Mouse (Mus musculus): ENCODE measurements around the gene Snx8. TPM values are rescaled to one million over a fixed set of nuclear protein-coding genes. Genes with fewer than 3 reads are reported as not detected.

Gene Snx8
- polyA plus RNA-seq, 1 experiment from 2014 or later = 17.1 TPM

DNA sequence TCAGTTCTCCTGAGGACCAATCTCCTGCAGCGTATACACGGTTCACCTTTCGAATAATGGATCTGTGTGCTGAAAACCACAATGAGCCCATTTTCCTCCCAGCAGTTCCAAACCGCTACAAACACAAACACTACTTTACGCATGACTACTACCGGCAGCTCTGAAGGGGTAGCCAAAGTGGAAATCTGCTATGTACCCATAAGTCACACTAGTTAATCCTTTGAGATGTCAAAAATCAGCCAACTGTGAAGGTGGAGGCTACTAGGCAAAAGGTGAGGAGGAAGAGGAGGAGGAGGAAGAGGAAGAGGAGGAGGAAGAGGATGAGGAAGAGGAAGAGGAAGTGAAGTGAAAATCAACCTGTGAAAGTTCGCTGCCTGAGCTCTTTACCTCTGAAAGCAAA is 1.8 kb downstream of the Snx8 start:
- DNase-seq (ENCODE audit: low spot score) (no peak), ATAC-seq (no peak)
- no peak for TF ChIP-seq CTCF (IDR thresholded peaks at IDR 0.05)
- TF ChIP-seq EP300 (IDR thresholded peaks at IDR 0.05) = no peak
- H3K4me3 ChIP-seq (ENCODE audit: low read depth, low read length) = no peak overlapping the region
- H3K4me2 ChIP-seq (replicated peaks; ENCODE audit: low read depth, low read length) = no peak overlapping the region
- H3K4me1 ChIP-seq (ENCODE audit: insufficient read depth, low read depth, low read length) = peaks cover 11% of the 10 kb centered on the region; the same call in 1 of the 2 replicates
- WGBS = 84% methylated on average over 7 of the region's 7 CpGs
- H3K36me3 ChIP-seq (ENCODE audit: insufficient read depth, low read length) = no peaks in the 10 kb centered on the region
- no peak overlapping the region for H3K9ac ChIP-seq (replicated peaks; ENCODE audit: low read depth)
- no peaks in the 10 kb centered on the region for H3K27me3 ChIP-seq (replicated peaks; ENCODE audit: insufficient read depth, low read length)
- no peak overlapping the region for H3K27ac ChIP-seq (ENCODE audit: low read length)
- no peaks in the 10 kb centered on the region for H3K9me3 ChIP-seq (ENCODE audit: low read length)

DNA sequence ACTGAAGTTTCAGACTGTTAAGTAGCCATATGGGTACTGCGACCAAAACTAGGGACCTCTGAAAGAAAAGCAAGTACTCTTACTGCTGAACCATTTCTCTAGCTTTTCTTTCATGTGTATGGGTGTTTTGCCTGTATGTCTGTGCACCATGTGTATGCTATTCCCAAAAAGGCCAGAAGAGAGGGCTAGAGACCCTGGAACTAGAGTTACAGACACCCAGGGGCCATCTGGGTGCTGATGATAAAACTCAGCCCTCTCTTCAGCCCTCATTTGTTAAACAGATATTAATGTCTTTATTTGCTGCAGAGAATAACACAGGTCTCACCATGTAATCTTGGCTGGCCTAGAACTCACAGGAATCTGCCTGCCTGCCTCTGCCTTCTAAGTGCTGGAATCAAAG is 4.6 kb downstream of the Snx8 start:
- Histone ChIP-seq H3K4me1 (ENCODE audit: insufficient read depth, low read depth, low read length) (peaks cover 11% of the 10 kb centered on the region; the same call in 1 of the 2 replicates), H3K4me2 (replicated peaks; ENCODE audit: low read depth, low read length) (no peak overlapping the region), H3K4me3 (ENCODE audit: low read depth, low read length) (no peak overlapping the region), H3K36me3 (ENCODE audit: insufficient read depth, low read length) (no peaks in the 10 kb centered on the region), H3K9ac (replicated peaks; ENCODE audit: low read depth) (no peak overlapping the region), H3K9me3 (ENCODE audit: low read length) (no peaks in the 10 kb centered on the region), H3K27me3 (replicated peaks; ENCODE audit: insufficient read depth, low read length) (no peaks in the 10 kb centered on the region), H3K27ac (ENCODE audit: low read length) (peak overlapping the region; percentile 49; the same call in 1 of the 2 replicates)
- ATAC-seq = no peak
- TF ChIP-seq EP300 (IDR thresholded peaks at IDR 0.05) = no peak
- TF ChIP-seq CTCF (IDR thresholded peaks at IDR 0.05) = peak; percentile 31; the same call in 1 of the 2 replicates
- no peak for DNase-seq (ENCODE audit: low spot score)
- 83% methylated on average over 1 of the region's 1 CpGs for WGBS

GRCm38 (mm10) chr5:140383559-140383958 is 5.5 kb downstream of the Snx8 start:
- Histone ChIP-seq H3K4me2 (replicated peaks; ENCODE audit: low read depth, low read length) (no peak overlapping the region), H3K27me3 (replicated peaks; ENCODE audit: insufficient read depth, low read length) (no peaks in the 10 kb centered on the region), H3K9me3 (ENCODE audit: low read length) (no peaks in the 10 kb centered on the region), H3K27ac (ENCODE audit: low read length) (peak overlapping the region; percentile 49; the same call in 1 of the 2 replicates), H3K9ac (replicated peaks; ENCODE audit: low read depth) (no peak overlapping the region), H3K4me3 (ENCODE audit: low read depth, low read length) (no peak overlapping the region), H3K36me3 (ENCODE audit: insufficient read depth, low read length) (no peaks in the 10 kb centered on the region), H3K4me1 (ENCODE audit: insufficient read depth, low read depth, low read length) (peaks cover 8% of the 10 kb centered on the region; the same call in 1 of the 2 replicates)
- DNase-seq (ENCODE audit: low spot score) = peak; percentile 66
- whole genome bisulfite sequencing = 20% methylated on average over 7 of the region's 7 CpGs
- TF ChIP-seq EP300 (IDR thresholded peaks at IDR 0.05) = no peak
- no peak for TF ChIP-seq CTCF (IDR thresholded peaks at IDR 0.05)
- ATAC-seq = peak; percentile 80

DNA sequence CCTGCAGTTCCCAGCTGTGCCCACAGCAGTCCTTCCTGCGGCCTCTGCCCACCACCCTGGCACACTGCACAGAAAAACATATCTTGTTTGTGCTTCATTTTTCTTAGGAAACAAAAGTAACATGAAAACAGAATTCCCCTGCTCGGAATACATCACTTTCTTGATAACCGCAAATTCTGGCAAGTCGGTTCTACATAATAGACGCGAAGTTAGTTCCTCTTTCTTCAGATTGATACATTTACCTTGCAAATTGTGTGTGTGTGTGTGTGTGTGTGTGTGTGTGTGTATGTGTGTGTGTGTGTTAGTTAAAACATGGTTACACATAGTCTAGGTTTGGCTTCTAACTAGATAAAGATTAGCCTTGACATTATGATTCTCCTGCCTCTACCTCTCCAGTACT is 6.4 kb downstream of the Snx8 start:
- TF ChIP-seq EP300 (IDR thresholded peaks at IDR 0.05) (no peak), CTCF (IDR thresholded peaks at IDR 0.05) (no peak)
- H3K27ac ChIP-seq (ENCODE audit: low read length) = no peak overlapping the region
- H3K4me3 ChIP-seq (ENCODE audit: low read depth, low read length) = no peak overlapping the region
- WGBS = 85% methylated on average over 6 of the region's 6 CpGs
- no peaks in the 10 kb centered on the region for H3K27me3 ChIP-seq (replicated peaks; ENCODE audit: insufficient read depth, low read length)
- ATAC-seq (no peak), DNase-seq (ENCODE audit: low spot score) (no peak)
- no peak overlapping the region for H3K9ac ChIP-seq (replicated peaks; ENCODE audit: low read depth)
- no peaks in the 10 kb centered on the region for H3K4me1 ChIP-seq (ENCODE audit: insufficient read depth, low read depth, low read length)
- H3K4me2 ChIP-seq (replicated peaks; ENCODE audit: low read depth, low read length) = no peak overlapping the region
- no peaks in the 10 kb centered on the region for H3K9me3 ChIP-seq (ENCODE audit: low read length)
- no peaks in the 10 kb centered on the region for H3K36me3 ChIP-seq (ENCODE audit: insufficient read depth, low read length)

DNA sequence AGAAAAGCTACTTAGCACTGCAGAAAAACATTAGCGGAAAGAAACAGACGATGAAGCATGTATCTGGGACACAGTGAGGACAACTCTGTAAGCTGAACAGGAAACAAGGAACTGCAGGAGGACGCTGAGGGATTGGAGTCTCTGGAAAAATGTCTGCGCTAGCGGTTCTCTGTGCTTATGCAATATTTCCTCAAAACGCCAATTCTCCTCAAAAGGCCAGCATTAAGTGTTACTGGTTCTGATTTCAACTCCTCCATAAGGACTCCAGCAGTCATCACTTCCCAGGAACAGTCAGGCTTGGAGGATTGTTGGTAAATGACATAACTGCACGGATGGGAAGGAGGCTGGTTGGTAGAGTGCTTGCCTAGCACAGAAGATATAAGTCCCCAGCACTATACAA is 7.9 kb downstream of the Snx8 start:
- DNase-seq (ENCODE audit: low spot score) (peak; percentile 76), ATAC-seq (peak; percentile 63)
- H3K9me3 ChIP-seq (ENCODE audit: low read length) = no peaks in the 10 kb centered on the region
- 67% methylated on average over 7 of the region's 7 CpGs for WGBS
- H3K4me2 ChIP-seq (replicated peaks; ENCODE audit: low read depth, low read length) = no peak overlapping the region
- H3K4me3 ChIP-seq (ENCODE audit: low read depth, low read length) = no peak overlapping the region
- H3K27ac ChIP-seq (ENCODE audit: low read length) = peak overlapping the region; percentile 40
- H3K4me1 ChIP-seq (ENCODE audit: insufficient read depth, low read depth, low read length) = no peaks in the 10 kb centered on the region
- H3K36me3 ChIP-seq (ENCODE audit: insufficient read depth, low read length) = no peaks in the 10 kb centered on the region
- H3K9ac ChIP-seq (replicated peaks; ENCODE audit: low read depth) = no peak overlapping the region
- H3K27me3 ChIP-seq (replicated peaks; ENCODE audit: insufficient read depth, low read length) = no peaks in the 10 kb centered on the region
- TF ChIP-seq CTCF (IDR thresholded peaks at IDR 0.05) (no peak), EP300 (IDR thresholded peaks at IDR 0.05) (no peak)

- H3K27ac ChIP-seq (ENCODE audit: low read length) = no peak overlapping the region
- H3K9ac ChIP-seq (replicated peaks; ENCODE audit: low read depth) = no peak overlapping the region
- ATAC-seq = no peak
- no peak overlapping the region for H3K4me2 ChIP-seq (replicated peaks; ENCODE audit: low read depth, low read length)
- H3K4me1 ChIP-seq (ENCODE audit: insufficient read depth, low read depth, low read length) = no peaks in the 10 kb centered on the region
- no peaks in the 10 kb centered on the region for H3K9me3 ChIP-seq (ENCODE audit: low read length)
- H3K36me3 ChIP-seq (ENCODE audit: insufficient read depth, low read length) = no peaks in the 10 kb centered on the region
- peak; percentile 11 for DNase-seq (ENCODE audit: low spot score)
- TF ChIP-seq EP300 (IDR thresholded peaks at IDR 0.05) = no peak
- TF ChIP-seq CTCF (IDR thresholded peaks at IDR 0.05) = no peak
- no peak overlapping the region for H3K4me3 ChIP-seq (ENCODE audit: low read depth, low read length)
- no peaks in the 10 kb centered on the region for H3K27me3 ChIP-seq (replicated peaks; ENCODE audit: insufficient read depth, low read length)
- 80% methylated on average over 6 of the region's 6 CpGs for WGBS
These were observed 9.8 kb downstream of the Snx8 start for GRCm38 (mm10) chr5:140379299-140379698.
